Mouse (Mus musculus) mouse trophoblast stem cell (cell line): ENCODE measurements around the gene Zfp651.

ENCODE experiments used
- in situ Hi-C, 2 experiments: fragments of 300-500 bp; cut with MseI, MboI; formaldehyde crosslinking; loops; 2 replicates in 1 of 2; 3 replicates in 1 of 2; pipeline ENCODE4 v1.15.1; 2025

The Zfp651 gene

DNA sequence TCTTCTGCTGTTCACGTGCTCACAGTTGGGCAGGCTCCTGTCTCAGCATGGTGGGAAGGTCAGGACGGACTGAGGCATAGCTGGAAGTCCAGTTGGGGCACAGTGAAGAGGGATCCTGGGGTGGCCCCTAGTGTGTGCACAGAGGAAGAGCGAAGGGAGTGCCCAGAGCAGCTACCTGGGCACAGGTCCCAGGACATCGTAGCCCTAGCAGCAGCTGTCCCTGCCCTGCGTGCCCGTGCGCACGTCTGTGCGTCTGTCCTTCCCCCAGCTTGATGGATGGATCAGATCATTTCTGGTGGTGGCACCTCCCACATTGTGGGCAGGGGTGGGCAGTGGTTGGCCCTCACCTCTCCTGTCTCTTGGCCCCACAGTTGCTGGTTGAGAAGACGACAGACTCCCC lies 3.1 kb downstream of the Zfp651 start:
- in situ Hi-C loops = no loop called here

- in situ Hi-C loops = no loop called here
Measured at GRCm38 (mm10) chr9:121762761-121763160, 3.6 kb downstream of the Zfp651 start.

DNA sequence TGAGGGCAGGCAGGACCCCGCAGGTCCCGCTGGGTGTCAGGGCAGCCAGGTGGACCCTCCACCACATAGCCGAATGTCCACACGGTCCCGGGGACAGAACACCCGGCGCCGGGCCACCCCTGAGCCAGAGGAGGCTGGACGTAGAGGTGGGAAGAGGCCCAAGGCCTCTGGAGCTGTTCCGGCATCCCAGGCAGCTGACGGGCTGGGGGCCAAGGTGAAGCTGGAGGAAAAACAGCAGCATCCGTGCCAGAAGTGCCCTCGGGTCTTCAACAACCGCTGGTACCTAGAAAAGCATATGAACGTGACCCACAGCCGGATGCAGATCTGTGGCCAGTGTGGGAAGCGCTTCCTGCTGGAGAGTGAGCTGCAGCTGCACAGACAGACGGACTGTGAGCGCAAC lies 4.6 kb downstream of the Zfp651 start:
- in situ Hi-C loops = no loop called here

DNA sequence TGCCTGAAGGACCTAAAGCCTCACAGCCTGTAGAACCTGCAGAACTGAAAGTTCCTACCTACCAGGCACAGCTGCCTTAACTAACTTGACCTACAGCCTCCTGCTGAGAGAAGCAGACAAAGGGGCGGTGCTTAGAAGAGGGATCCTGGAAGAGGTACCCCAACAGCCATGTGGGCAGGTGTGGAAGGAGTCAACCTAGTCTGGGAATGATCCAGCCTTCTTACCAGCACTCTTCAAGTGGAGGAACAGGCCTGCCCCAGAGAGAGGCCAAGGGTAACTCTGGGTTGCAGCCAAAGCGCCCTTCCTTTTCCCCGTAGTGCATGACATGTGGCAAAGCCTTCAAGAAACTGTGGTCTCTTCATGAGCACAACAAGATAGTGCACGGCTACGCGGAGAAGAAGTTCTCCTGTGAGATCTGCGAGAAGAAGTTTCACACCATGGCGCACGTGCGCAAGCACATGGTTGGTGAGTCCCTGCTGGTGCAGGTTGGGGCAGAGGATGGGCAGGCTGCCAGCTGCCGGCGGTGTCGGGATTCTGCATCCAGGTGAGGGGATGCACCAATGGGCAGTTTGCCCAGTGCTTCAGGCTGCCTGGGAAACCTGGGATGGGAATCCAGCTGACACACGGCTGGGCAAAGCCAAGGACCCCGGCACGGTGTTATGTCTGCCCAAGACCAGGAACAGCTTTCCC lies 6.2 kb downstream of the Zfp651 start:
- in situ Hi-C loops = no loop called here

- in situ Hi-C loops = no loop called here
Measured at GRCm38 (mm10) chr9:121772412-121772811, 13.3 kb downstream of the Zfp651 start.

DNA sequence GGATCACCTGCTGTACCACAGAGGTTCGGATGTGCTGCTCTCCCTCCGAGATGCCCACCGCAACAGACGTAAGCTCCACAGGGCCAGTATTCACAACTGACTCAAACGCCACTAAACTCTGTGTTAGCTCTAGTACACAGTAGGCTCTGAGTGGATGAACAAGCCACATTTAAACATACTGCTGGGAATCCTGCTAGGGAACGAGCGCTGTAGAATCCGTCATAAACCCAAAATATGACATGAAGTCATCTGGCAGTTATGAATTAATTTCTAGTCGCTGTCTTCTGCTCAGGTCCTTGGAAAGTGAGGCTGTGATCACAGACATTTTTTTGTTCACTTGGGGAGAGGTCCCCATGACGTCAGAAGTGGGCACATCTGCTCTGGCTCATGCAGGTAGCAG lies 16.8 kb downstream of the Zfp651 start:
- in situ Hi-C loops = loop anchor here in 1 of 2 experiments (5.0 kb wide), 1 partner anchor 51 kb away; no protein-coding TSS in a partner anchor

- in situ Hi-C loops = loop anchor here in 1 of 2 experiments (5.0 kb wide), 1 partner anchor 51 kb away; no protein-coding TSS in a partner anchor
Measured at GRCm38 (mm10) chr9:121776511-121776910, 17.4 kb downstream of the Zfp651 start.

GRCm38 (mm10) chr9:121777484-121778065 lies 18.4 kb downstream of the Zfp651 start, which contains the start of gene Klhl40:
Gene Klhl40, plus strand, starts transcription at chr9:121777607.
- in situ Hi-C loops = loop anchor here in 1 of 2 experiments (5.0 kb wide), 1 partner anchor 50 kb away; no protein-coding TSS in a partner anchor

- in situ Hi-C loops = loop anchor here in 1 of 2 experiments (5.0 kb wide), 1 partner anchor 49 kb away; no protein-coding TSS in a partner anchor
Measured at GRCm38 (mm10) chr9:121778066-121778624, 19.0 kb downstream of the Zfp651 start.

- in situ Hi-C loops = no loop called here
Measured at GRCm38 (mm10) chr9:121784801-121785200, 25.7 kb downstream of the Zfp651 start.

GRCm38 (mm10) chr9:121785261-121785660 lies 26.1 kb downstream of the Zfp651 start:
- in situ Hi-C loops = no loop called here

- in situ Hi-C loops = no loop called here
Measured at GRCm38 (mm10) chr9:121786359-121786758, 27.2 kb downstream of the Zfp651 start.

- in situ Hi-C loops = no loop called here
Measured at GRCm38 (mm10) chr9:121791206-121791605, 32.1 kb downstream of the Zfp651 start.

- in situ Hi-C loops = no loop called here
Measured at GRCm38 (mm10) chr9:121791757-121792521, 32.8 kb downstream of the Zfp651 start, which contains the start of gene Hhatl. Gene Hhatl, minus strand, starts transcription at chr9:121792507.

DNA sequence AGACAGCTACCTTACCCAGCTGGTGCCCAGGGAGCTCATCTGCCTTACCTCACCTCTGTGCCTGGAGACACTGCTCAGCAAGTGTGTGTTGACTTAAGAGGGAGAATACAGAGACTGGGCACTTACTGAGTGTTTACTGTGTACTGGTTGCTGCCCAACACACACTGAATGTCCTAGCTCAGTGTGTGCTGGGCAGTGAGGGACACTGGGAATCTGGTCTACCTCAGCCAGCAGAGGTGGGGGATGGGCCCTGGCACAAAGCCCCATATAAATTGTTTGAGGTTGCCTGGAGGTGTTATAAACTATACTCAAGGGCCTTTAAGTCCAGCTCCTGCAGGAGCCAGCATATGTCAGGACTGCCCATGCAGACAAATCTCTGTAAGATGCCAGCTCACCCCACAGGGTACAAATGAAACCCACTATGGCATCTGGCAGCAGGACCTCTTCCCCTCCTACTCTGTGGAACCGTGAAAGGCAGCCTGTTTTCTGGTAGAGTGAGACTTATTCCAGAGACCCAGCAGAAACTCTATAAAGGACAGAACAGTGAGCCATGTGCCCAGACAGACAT lies 35.9 kb downstream of the Zfp651 start:
- in situ Hi-C loops = no loop called here

DNA sequence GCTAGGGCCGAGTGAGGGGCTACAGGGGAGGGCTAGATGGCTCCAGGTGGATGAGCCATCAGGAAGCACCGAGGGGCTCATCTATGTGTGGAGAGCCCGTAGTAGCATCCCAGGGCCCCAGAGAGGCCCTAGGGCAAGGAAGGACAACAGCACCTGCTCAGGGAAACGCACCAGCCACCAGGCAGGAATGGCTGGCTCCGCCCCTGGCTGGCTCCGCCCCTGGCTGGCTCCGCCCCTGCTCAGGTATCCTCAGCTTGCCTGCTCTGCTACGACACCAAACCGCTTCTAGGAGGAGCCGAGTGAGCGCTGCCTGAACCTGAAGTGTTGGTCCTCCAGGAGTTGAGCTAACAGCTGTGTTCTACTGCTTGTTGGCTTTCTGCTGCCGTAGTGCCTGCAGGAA lies 38.6 kb downstream of the Zfp651 start:
- in situ Hi-C loops = no loop called here

DNA sequence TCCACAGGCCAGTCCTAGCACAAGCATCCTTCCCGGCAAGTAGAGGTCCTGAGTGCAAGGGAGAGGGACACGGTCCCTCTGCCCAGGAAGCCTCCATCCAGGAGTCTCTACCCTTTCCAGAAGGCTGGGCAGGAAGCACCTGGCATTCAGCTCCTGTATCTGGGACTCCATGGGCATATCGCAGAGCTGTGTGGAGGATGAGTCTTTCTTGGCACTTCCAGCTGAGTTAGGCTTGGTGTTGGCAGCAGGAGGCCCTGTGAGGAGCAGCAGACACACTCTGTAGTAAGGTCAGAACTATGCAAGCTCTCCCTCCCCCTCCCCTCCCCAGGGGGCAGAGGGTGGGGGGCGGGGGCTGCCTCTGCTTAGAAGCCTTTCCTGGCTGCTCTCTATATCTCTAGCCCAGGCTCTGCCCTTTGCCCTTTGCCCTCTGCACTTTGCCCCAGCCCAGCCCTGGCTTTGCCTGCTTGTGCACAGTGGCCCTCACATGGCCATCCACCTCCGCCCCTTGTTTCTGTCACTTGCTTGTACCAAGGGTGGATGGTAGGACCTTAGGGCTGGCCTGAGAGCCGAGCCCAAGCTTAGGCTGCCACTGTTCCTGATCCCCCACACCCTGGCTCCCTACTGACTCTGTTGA lies 39.9 kb downstream of the Zfp651 start:
- in situ Hi-C loops = no loop called here

GRCm38 (mm10) chr9:121802747-121803146 lies 43.6 kb downstream of the Zfp651 start:
- in situ Hi-C loops = no loop called here

DNA sequence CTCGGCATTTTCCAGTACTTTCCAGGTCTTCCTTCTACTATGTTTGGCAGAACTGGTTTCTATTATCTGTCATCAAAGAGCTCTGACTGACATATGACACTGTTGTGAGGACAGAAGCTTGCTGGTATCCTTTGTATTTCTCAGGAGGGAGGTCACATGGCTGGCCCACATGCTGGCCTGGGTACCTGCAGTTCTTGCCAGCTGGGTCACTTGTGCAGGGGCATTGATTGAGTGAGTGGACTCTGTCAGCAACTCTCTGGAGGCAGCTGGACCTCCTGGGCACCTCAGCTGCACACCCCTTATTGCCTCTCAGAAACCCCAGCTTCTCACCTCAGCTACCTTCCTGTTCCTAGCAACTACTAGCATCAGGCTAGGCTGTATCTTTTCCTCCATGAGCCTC lies 48.4 kb downstream of the Zfp651 start:
- in situ Hi-C loops = no loop called here

DNA sequence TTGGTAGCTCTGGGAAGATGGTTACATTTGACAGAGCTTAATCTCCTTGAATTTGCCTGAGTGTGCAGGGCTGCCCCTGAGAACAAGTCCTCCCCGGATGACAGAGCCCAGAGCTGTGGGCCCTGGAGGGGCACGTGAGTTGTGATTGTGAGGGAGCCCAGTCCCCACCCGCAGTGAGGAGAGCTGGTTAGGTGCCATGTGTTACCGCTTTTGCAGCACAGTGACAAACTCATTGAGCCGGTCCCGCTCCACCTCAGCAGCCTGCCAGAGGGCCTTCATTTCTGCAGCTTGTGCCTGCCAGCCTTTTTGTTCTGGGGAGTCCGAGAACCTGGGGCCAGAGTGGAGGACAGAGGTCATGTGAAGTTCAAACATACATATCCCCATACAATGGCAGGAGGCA lies 48.8 kb downstream of the Zfp651 start:
- in situ Hi-C loops = no loop called here

GRCm38 (mm10) chr9:121808511-121808910 lies 49.4 kb downstream of the Zfp651 start:
- in situ Hi-C loops = no loop called here
